Comparison of ENCODE assay signal across 11 mouse cellular contexts in the genomic region with DNA sequence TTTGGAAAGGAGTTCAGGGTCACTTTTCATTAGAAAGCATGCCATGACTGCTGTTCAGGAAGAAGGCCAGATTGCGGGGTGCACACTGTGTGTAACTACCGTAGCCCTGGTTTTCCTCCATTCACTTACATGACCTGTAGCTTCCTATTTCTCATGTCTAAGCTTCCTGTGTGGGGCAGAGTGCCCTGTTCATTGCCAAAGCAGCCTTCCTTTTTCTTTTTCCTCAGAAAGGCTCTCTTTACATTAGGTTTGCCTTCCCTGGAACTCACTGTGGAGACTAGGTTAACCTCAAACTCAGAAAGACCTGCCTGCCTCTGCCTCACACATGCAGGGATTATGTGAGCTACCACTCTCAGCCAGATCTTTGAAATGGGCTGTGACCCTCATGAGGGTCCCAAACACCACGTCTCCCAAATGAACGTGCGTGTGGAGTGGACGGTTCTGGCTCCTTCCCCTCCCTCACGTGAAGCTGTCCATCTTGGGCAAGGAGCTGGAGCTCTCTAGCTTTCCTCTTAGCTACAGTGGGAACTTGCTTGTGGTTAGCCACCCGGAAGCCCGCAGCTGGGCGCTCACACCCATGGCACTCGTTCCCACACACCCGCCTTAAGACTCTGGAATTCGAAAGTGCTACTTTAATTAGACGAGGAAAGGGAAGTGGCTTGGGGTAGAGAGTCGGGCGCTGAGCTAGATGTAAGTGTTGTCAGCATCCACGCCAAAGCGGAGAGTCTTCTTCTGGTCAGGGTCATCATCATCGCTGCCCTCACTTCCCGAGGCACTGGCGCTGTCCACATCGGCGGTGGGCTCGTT. TPM values are rescaled to one million over a fixed set of nuclear protein-coding genes. Genes with fewer than 3 reads are reported as not detected.
DNase-seq lines count a peak whose midpoint lies in the region; ATAC-seq and TF ChIP-seq lines count a peak whose summit lies in the region.
"Had no signal": no experiment of that assay in that cellular context is flagged by ENCODE, and none has a peak within 500 bp of the region (broad histone marks: within the 10 kb centered on the region; RNA-seq: fewer than 3 reads in every experiment).

No protein-coding gene starts in this region.

- ATAC-seq in inflammation-experienced regulatory T-cells, adult 6 months, result peak; percentile 10
- ATAC-seq: activated CD4-positive, CD25-positive, alpha-beta regulatory T cell, adult 4 months; forebrain, embryonic 13.5 days had no signal

- no peak overlapping the region for H3K27ac ChIP-seq in gastrocnemius, adult 2 months
- H3K27ac ChIP-seq: forebrain, embryonic 13.5 days had no signal

- intact Hi-C loops in gastrocnemius, adult 2 months (cut with DNase I), result no loop called here
- intact Hi-C loops in gastrocnemius, postnatal 14 days (cut with DNase I; ENCODE audit: low total_unique reads), result no loop called here
- intact Hi-C loops in left cerebral cortex, postnatal 36 days (cut with DNase I), result loop anchor here (5.0 kb wide), 1 partner anchor 94 kb away; no protein-coding TSS in a partner anchor

- H3K4me3 ChIP-seq in gastrocnemius, adult 2 months, result peak overlapping the region; percentile 43
- H3K4me3 ChIP-seq: forebrain, embryonic 13.5 days had no signal

- TF ChIP-seq CTCF in gastrocnemius, adult 2 months (IDR thresholded peaks at IDR 0.05), result no peak

- no peak for DNase-seq in gastrocnemius, adult 2 months
- no peak for DNase-seq in gastrocnemius, postnatal 14 days
- peak; percentile 28 for DNase-seq in ZHBTc4 (ENCODE audit: low read depth, low spot score)
- peak; percentile 71 for DNase-seq in lung, postnatal 36 days
- no peak for DNase-seq in left cerebral cortex, postnatal 36 days (ENCODE audit: low spot score in 2 of 2)
- no peak for DNase-seq in thymus, postnatal 14 days
- no peak for DNase-seq in embryo, embryonic 10 days (ENCODE audit: low spot score)
- DNase-seq: cerebellum, adult 9-11 months had no signal

RNA-seq across cellular contexts. Expression of a gene that starts 2.4 kb away (rescaled TPM):
- total RNA-seq in gastrocnemius, adult 2 months (2021), result 1 to 10 TPM; 1.1 TPM
- 1 to 10 TPM in 1 of 2 experiments, under 1 TPM in 1; 0.82 to 1.1 TPM for total RNA-seq in gastrocnemius, postnatal 14 days (2021)
- 100 to 1,000 TPM in 2 of 3 experiments, 10 to 100 TPM in 1; 95.5 to 112 (median 100) TPM for polyA plus RNA-seq in inflammation-experienced regulatory T-cells, adult 6 months (2017; shearing (Covaris generic))
- total RNA-seq in left cerebral cortex, postnatal 36 days (2021), result 1 to 10 TPM; 1.7 to 2.0 TPM

RNA-seq across cellular contexts. Expression of a gene that starts 7.9 kb away (rescaled TPM):
- not detected for total RNA-seq in gastrocnemius, adult 2 months (2021)
- under 1 TPM; 0.44 to 0.59 TPM for total RNA-seq in gastrocnemius, postnatal 14 days (2021)
- polyA plus RNA-seq in inflammation-experienced regulatory T-cells, adult 6 months (2017; shearing (Covaris generic)), result not detected
- total RNA-seq in left cerebral cortex, postnatal 36 days (2021), result not detected
- polyA plus RNA-seq: activated CD4-positive, CD25-positive, alpha-beta regulatory T cell, adult 4 months; forebrain, embryonic 13.5 days had no signal

RNA-seq across cellular contexts. Expression of a gene that starts 10.3 kb away (rescaled TPM):
- total RNA-seq in gastrocnemius, adult 2 months (2021), result not detected
- 1 to 10 TPM in 1 of 2 experiments, under 1 TPM in 1; 0.92 to 1.0 TPM for total RNA-seq in gastrocnemius, postnatal 14 days (2021)
- polyA plus RNA-seq in inflammation-experienced regulatory T-cells, adult 6 months (2017; shearing (Covaris generic)), result not detected
- total RNA-seq in left cerebral cortex, postnatal 36 days (2021), result not detected
- polyA plus RNA-seq: activated CD4-positive, CD25-positive, alpha-beta regulatory T cell, adult 4 months had no signal

RNA-seq across cellular contexts. Expression of a gene that starts 23.1 kb away (rescaled TPM):
- total RNA-seq in gastrocnemius, adult 2 months (2021), result not detected
- under 1 TPM; 0.31 to 0.33 TPM for total RNA-seq in gastrocnemius, postnatal 14 days (2021)
- polyA plus RNA-seq in inflammation-experienced regulatory T-cells, adult 6 months (2017; shearing (Covaris generic)), result not detected
- under 1 TPM; 0.17 to 0.39 TPM for total RNA-seq in left cerebral cortex, postnatal 36 days (2021)
- polyA plus RNA-seq: activated CD4-positive, CD25-positive, alpha-beta regulatory T cell, adult 4 months had no signal

RNA-seq across cellular contexts. Expression of a gene that starts 40.1 kb away (rescaled TPM):
- 10 to 100 TPM; 22.4 to 28.1 TPM for total RNA-seq in gastrocnemius, adult 2 months (2021)
- total RNA-seq in gastrocnemius, postnatal 14 days (2021), result 10 to 100 TPM; 23.2 to 24.4 TPM
- polyA plus RNA-seq in inflammation-experienced regulatory T-cells, adult 6 months (2017; shearing (Covaris generic)), result 10 to 100 TPM; 40.5 to 51.6 (median 46.7) TPM
- total RNA-seq in left cerebral cortex, postnatal 36 days (2021), result 10 to 100 TPM; 64.4 to 78.0 TPM

Comparison
In these comparisons a context has a peak if more than half of its experiments do, and no peak if none do; other contexts are left out.
1. DNase-seq: peak in ZHBTc4 (single experiment) and lung, postnatal 36 days (single experiment); none in gastrocnemius, adult 2 months (single experiment), gastrocnemius, postnatal 14 days (single experiment), left cerebral cortex, postnatal 36 days (0 of 2), thymus, postnatal 14 days (single experiment) and embryo, embryonic 10 days (single experiment).